Mouse (Mus musculus) lung, adult 2 months (tissue): ENCODE measurements around the gene Ptprt.

ENCODE experiments used
- CTCF ChIP-seq: fragments of 200-500 bp; IDR thresholded peaks from 2 replicates; pipeline ENCODE4 v1.5.1; 2011; ENCODE audit warnings: mild to moderate bottlenecking, low read length, control low read depth; ENCODE audit not compliant: insufficient read depth
- POLR2A ChIP-seq: fragments of 200-500 bp; IDR thresholded peaks from 2 replicates; pipeline ENCODE4 v1.6.1; 2011; ENCODE audit warnings: low read depth, mild to moderate bottlenecking, control low read depth, low read length, borderline replicate concordance; ENCODE audit errors: extremely low read depth

- TF ChIP-seq POLR2A, result no peak
- no peak for TF ChIP-seq CTCF
Observed at GRCm38 (mm10) chr2:162657541-162657940, 3.4 kb downstream of the Ptprt start.
